Mouse (Mus musculus) mature B cell (primary cell): Measurements from ENCODE around the gene Psmc3.

Experiments used
- in situ Hi-C: fragments of 300-500 bp; cut with MboI; formaldehyde crosslinking; loops from 2 replicates; pipeline ENCODE4 v1.14.3; 2019

Gene Psmc3

DNA sequence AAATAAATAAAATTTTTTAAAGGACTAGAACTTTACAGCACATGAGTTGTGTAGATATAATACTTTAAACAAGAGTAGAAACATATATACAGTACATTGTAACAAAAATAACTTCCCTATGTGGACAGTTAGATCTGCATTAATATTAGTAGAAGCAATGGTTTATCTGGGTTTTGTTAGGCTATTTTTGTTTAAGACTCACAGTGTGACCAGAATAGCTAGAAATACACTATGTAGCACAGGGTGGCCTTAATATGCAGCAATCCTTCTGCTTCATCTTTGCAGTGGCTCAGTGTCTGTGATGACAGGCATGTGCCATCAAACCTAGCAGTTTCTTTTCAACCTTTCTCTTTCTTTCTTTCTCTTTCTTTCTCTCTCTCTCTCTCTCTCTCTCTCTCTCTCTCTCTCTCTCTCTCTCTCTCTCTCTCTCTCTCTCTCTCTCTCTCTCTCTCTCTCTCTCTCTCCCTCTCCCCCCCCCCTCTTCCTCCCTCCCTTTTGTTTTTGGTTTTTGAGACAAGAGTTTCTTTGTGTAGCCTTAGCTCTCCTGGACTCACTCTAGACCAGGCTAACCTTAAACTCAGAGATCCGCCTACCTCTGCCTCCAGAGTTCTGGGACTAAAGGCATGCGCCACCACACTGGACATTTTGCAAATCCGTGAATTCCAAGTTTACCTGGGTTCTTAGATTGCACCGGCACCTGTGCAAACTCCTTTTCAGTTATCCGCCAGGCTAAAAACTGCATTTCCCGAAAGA lies 452 bp upstream of the Psmc3 start:
- in situ Hi-C loops: no loop called here

DNA sequence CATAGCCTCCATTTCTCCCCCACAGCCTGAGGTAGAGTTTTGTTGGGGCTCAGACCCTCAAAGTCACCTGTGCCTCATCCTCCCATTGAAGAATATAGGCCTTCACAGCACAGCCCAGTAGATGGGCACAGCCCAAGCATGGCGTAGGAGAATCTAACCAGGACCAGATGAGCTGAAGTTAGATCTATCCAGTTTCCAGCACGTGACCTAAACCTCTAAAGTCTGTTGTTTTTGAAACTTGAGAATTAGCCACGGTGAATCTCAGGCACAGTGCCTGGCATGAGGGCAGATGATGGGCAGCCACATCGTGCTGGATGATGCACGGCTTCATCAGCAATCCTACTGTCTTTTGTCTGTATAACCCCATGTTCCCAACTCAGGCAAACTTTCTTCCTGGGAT lies 4.6 kb downstream of the Psmc3 start:
- in situ Hi-C loops: no loop called here

DNA sequence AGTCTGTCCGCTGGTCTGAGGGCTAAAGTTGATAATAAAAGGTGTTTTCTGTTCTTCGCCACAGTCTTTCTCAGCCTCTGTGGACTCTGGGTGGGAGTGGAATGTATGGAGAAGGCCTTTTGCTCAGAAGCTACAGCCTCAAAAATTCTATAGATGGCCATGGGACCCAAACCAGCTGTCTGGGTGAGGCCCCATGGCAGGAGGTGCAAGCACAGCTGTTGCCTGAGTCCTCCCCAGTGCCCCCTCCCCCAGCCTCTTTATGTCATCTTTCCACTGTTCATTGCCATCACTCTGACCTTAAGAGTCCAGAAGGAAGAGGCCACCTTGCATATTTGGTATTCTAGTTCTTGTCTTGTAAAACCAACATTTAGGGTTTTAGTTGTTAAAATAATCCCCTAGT lies 5.6 kb downstream of the Psmc3 start:
- in situ Hi-C loops: no loop called here

DNA sequence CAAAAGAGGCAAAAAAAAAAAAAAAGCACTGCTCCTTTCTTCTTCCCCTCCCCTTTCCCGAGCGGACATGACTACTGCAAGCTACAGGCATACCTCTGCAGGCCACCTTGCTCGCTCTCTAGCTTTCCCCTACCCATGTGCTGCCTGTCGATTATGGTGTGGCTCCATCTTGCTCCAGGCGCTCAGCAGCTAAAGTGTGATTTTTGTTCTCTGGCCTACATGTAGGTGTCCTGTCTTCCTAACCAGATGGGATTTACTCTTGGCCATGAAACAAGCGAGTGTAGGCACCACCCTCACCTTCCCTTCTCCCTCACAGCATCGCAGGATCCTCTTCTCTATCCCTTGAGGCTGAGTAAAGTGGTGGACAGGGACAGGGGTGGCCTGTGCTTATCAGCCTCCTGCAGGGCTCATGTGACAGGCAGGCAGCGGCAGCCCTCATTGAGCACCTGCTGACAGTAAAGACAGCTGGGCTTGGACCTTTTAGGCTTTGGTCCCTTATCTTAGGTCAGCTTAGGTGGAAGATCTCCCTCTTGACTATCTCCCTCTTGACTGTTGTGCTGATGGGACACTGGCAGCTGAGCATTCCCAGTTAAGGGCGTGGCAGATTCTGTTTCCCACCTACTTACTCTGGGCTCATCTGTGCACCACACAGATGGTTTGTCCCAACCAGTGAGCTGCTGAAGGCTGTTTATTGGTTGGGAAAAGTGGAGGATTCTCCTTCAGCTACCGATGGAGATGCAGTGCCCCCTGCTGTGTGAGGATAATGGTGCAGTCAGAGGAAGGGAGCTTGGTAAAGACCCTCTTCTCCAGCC lies 6.9 kb downstream of the Psmc3 start:
- in situ Hi-C loops: no loop called here

DNA sequence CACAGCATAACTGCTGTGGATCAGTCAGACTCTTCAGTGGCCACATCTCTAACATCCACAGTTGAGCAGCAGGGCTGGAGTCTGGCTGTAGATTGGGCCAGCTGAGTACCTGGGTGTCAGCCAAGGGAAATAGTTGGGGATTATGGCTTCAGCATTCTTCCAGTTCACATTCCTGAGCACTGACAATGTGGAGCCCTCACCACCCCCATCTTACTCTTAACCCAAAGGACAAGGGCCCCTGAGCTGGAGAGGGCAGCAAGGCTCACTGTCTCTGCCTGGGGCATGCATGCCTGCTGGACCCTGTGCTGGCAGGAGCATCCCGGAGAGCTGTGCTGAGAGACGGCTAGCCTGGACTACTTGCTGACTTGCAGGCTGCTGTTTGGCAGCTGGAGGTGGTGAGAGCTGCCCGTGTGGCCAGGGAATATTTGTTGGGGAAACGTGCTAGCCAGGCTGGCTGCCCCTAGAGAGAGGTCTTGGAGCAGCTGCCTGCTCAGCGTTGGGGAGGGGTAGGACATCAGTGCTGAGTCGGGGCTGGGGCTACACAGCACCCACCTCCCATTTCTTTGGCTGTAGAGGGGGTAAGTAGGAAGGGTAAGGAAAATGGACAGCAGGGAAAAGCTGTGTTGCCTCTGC lies 8.2 kb downstream of the Psmc3 start:
- in situ Hi-C loops: no loop called here

DNA sequence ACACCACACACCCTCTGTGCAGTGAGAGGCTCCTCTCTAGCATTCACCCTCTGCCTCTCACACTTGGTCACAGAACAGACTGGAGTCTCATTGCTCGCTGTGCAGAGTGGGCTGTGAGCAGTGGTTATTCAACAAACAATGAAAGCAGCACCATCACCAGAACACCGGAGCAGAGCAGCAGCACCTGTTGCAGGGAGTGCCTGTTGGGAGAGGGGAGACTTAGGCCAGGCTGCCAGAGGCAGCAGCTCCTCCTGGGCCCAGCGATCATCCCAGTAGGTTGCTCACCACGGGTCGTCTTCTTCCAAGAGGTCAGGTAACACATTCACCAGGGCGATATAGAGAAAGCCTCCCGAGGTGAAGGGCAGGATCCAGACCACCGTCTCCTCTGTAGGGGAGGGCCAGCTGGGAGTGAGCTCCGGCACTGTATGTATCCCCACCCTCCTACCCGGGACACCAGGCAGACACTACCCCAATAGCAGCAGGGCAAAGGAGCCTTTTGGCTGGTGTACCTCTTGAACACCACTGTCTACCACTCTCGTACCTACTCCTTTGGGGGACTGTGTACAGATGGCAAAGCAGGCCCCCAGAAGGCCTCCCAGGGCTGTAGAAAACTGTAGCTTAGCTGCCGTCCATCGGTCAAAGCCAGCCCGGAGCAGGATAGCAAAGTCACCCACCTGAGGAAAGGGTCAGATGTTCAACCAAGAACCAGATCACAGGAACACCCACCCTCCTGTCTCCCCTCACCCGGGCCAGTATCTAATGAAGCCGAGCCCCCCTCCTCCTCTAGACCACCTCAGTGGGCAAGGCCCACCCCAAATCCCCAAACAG lies 9.2 kb downstream of the Psmc3 start:
- in situ Hi-C loops: no loop called here

DNA sequence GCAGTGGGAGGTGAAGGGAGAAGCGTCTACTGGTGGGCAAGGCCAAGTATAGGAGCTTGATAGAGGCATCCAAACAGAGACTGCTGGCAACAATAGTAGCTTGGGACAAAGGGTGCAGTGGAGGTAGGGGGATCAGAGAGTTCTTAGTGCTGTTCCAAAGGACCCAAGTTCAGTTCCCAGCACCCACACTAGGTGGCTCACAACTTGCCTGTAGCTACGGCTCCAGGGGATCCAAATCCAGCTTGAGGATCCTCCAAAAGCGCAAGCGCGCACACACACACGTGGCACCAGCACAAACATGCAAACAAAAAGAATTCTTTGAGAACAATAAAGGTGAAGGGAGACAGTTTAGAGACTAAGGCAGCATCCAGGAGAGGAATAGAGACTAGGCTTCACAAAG lies 10.4 kb downstream of the Psmc3 start:
- in situ Hi-C loops: no loop called here

DNA sequence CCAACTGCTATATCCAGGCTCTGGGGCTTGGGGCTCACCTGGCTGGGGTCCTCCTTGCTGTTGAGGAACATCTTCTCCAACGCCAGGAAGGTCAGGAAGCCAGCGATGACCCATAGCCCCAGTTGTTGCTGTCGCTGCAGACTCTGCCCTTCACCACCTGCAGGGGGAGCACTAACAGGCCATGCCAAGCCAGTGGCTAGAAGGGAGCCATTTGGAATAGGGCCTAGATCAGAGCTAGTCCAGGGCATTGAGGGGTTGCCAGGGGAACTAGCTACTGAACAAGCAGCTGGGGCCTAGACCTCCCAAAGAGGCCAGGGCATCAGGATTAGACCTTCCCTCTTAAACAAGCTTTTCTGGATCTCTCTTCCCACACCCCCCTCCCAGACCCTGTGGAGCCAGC lies 11.7 kb downstream of the Psmc3 start:
- in situ Hi-C loops: no loop called here

DNA sequence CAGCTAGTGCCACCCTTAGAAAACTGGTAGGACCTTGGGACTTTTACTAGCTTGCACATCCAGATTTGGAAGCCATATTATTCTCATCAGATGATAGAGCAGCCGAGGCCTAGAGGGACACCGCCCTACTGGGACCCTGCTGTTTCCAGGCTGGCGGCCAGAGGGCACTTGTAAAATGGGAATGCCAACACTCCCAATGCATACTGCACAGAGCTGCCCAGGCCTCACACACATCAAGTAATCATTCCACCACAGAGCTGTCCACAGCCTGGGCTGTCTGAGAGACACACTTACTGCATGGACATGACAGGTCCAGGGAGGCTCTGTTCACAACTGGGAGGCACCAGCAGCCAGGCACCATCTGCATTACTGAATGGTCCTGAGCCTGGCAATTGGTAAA lies 12.6 kb downstream of the Psmc3 start:
- in situ Hi-C loops: no loop called here

DNA sequence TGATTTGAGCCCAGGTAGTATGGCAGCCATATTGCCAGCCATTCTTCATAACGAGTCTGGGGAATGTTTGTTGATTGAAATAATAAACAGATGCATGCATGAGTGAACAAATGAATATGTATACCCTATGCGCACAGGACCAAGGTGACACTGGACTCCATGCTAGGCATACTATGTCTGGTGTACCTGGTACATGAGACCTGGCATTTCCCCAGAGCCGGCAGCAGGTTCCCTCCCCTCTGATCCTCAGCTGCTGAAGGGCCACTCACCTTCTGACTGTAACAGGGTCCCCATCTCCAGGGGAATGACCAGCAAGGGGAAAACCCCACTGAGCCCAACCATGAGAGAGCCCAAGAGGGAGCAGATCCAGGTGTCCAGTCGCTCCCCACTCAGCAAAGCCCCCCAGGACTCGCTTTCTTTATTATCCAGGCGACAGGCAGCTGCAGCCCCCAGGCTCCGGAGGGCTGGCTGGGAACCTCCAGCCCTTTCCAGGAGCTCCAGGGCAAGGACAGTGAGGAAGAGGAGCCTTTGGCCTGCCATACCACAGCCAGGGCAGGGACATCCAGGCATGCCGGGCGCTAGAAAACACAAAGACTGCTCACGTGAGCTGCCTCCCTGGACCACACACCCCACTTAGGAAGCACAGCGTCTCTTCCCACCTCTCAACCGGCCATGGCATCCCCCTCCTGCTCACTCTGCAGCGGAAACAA lies 14.5 kb downstream of the Psmc3 start:
- in situ Hi-C loops: no loop called here

DNA sequence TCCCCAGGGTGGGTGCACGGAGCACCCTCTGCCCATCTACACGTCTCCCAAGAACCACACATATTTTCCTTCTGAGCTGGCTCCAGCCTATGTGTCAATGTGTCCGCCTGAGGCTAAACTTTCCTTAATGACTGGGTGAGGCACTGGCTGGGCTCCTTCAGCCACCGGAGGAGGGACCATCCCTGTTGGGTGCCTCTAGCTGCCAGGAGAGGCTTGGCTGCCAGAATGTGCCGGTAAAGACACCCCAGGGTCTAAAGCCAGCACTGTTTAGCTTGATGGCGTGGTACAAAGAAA lies 15.0 kb downstream of the Psmc3 start:
- in situ Hi-C loops: no loop called here

DNA sequence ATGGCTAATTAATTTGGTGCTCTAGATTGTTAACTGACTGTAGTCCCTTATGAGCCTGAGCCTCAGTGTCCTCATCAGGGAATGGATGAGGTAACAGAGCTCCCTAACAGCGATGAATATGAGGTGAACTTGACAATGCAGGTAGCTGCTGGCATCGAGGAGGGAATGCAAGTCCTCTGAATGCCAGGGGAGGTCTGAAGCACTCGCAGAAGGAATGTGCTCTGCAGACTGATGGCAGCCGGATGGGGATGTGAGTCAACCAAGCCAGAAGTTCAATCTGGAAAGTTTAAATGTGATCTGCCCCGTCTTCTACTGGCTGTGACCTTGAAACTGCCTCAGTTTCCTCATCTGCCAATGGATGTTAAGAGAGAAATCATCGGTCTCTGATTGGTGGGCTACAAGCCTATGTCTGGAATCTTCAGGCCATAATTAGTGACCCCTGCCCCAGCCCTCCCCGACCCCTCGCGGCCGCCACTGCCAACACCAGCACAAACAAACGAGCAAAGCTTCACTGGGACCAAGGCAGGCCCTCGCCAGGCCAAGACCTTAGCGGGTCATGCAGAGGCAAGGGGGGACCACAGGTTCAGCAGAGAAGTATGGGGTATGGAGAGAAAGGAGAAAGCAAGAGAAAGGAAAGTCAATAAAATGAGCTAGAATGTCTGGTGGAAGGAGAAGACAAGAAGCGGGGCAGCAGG lies 15.6 kb downstream of the Psmc3 start:
- in situ Hi-C loops: no loop called here

DNA sequence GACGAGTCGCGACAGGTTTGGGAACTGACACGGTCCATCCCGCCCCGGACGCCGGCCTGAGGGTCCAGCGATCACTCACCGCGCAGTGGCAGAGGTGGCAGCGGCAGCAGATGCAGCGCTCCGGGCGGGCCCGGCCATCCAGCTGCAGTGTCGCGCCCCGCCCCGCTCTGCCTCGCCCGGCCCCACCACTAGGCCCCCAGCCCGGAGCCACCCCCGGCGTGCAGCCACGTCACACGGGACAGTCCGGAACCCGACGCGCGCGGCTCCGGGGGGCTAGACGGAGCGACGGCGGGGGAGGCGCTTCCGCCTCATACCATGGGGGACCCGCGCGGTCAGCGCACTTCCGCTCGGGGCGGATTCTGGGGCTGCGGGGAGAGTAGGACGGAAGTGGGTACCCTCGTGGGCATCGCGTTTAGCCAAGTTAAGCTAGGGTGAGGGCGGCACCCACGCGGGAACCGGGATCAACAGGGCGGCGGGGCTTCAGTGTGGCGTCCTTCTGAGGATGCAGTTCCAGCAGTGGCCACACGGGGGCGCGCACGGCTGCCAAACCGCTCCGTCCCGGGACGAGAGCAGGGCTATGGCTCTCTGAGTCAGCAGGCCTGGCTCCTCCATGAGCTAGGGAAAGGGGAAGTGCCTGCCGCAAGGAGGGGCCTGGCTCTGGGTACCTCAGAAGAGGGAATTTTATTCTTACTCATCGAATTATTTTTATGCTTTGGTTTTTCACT lies 16.4 kb downstream of the Psmc3 start, which contains the start of gene Slc39a13:
Gene Slc39a13 (minus strand): TSS at position 342 of the 725 bp plus-strand sequence.
- in situ Hi-C loops: loop anchor here (5.0 kb wide), 1 partner anchor 37 kb away; no protein-coding TSS in a partner anchor

DNA sequence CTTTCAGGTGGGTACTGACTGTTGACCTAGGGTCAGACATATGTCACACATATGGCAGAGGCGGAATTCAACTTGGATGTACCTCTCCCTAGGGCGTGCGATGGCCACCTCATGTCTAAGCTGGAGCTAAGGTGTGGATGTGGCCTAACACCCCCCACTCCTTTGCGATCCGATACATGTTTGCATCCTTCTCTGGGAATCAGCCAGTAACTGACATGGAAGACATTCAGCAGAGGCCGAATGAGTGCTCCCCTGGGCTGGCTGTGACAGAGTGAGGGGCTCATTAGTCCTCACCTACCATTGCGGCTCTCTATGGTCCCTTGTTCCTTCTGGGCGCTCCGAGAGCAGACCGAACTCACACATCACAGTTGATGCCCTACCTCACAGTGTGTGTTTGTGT lies 17.2 kb downstream of the Psmc3 start:
- in situ Hi-C loops: loop anchor here (5.0 kb wide), 1 partner anchor 36 kb away; no protein-coding TSS in a partner anchor

DNA sequence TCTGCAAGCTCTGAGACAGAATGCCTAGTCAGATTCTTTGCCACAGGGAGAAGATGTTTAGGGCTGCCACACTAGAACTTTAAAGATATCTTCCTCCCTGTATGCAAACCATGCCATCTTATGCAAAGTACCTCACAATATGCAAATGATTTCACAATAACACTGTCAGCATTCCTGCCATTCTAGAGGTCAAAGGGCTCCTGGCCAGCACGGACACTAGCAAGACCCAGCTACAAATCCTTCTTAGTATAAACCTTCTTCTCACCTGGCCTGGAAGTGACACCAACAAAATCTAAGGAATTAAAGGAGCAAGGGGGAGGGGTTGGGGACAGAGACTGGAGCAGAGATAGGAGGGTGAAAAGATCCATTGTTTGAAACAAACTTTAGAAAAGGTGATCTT lies 18.3 kb downstream of the Psmc3 start:
- in situ Hi-C loops: loop anchor here (5.0 kb wide), 1 partner anchor 35 kb away; no protein-coding TSS in a partner anchor

DNA sequence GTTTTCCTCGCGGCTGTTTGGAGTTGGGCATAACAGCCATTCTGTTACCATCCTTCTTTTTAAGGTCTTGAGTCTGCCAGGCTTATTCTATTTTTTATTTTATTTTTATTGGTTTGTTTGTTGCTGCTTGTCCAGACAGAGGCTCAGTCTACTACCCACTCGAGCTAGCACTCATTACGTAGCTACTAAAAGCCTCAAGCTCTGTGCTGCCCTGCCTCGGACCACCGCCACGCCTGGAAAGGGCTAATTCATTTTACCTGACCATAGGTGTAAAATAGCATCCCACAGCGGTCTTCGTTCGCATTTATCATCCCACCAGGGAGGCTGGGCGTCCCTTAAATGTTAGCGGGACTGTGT lies 24.1 kb downstream of the Psmc3 start:
- in situ Hi-C loops: no loop called here

DNA sequence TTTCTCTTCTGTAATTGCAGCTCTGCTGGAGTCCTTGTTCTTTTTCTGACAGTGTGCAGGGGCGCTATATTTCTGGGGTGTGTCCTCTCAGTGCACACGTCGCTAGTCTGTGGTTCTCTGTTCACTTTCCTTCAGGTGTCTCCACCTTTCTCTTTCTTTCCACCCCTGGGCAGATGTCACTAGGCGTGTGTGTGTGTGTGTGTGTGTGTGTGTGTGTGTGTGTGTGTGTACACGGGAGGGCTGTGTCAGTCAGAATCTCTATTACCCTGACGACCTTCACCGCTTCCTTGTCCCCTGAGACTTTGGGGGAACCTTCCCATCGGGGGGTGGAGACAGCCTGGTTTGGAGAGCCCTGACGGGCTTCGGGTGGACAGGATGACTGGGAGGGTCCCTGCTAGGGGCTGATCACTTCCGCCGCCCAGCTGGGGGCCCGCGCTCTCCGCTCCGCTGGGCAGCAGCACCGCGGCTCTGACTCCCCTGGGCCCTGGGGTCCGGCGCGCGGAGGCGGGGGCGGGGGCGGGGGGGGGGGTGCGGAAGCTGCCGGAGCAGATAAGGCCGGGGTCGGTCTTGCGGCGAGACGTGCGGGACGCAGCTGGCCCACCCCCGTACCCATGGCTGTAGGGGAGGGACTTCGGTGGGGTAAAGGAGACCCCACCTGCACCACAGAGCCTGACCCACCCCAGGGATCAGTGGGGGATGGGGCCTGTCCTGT lies 24.7 kb downstream of the Psmc3 start:
- in situ Hi-C loops: no loop called here

DNA sequence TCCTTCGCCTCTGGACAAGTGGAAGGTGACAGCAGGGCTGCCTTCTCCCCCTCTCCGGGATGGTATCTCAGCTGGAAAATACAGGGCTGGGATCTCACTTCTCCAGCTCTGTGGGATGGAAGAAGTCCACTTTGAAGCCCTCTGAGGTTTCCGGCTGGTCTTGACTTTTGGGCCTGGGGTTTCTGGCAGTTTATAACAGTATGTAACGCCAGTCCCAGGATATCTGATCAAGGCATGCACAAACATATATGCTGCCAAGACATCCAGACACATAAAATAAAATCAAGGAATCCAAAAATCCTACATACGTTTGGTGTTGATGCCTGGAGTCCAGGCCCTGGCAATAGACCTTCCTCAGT lies 25.2 kb downstream of the Psmc3 start:
- in situ Hi-C loops: no loop called here

DNA sequence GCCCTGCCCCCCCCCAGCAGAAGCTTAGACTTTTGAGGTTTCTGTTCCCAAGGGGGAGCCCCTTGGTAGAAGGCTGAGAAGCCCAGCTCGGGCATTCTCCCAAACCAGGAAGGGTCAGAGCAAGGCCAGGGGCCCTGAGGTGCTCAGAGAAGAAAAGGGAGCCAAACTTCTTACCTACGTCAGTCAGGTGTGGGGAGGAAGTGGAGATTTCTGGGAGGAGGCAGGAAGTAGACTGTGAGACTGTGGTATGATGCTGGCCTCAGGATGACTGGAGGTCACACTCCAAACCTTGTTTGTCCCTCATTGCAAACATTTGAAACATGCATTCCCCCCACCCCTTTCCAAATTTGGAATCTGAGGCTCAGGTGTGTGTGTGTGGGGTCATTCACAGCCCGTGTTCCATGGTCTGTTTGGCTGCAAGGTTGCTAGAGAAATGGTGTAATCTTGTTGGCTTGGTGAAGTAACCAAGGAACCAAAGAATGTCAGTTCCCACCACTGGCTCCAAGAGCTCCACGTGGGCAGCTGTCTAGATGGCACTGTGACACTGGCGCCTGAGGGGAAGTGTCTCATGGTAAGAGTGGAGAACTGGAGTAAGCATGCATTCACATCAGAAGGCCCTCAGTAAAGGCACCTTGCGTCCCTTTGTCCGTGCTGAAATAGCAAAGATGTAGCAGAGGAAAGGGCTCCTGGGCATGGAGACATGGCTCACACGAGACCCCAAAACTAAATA lies 27.1 kb downstream of the Psmc3 start:
- in situ Hi-C loops: no loop called here
